Mouse (Mus musculus) intestine, embryonic 15.5 days (tissue): ENCODE data around the gene Plin3. TPM values are rescaled to one million over a fixed set of nuclear protein-coding genes. Genes with fewer than 3 reads are reported as not detected.

Experiments
- ATAC-seq: fragments of 200-750 bp; cut with Nextera tagmentation; 2 replicates; pipeline ENCODE4 v1.8.0; 2017; ENCODE audit warnings: moderate TSS enrichment, moderate library complexity
- H3K27ac ChIP-seq: fragments of 300-500 bp; sonication (generic); 2 replicates; pipeline ENCODE4 v1.5.1; 2015; ENCODE audit warnings: mild to moderate bottlenecking, inconsistent platforms
- H3K27me3 ChIP-seq: fragments of 300-500 bp; sonication (generic); replicated peaks from 2 replicates; pipeline ENCODE4 v1.6.1; 2015; ENCODE audit warnings: inconsistent platforms
- H3K36me3 ChIP-seq: fragments of 300-500 bp; sonication (generic); 2 replicates; pipeline ENCODE4 v1.6.1; 2015; ENCODE audit warnings: inconsistent platforms
- H3K4me1 ChIP-seq: fragments of 300-500 bp; sonication (generic); replicated peaks from 2 replicates; pipeline ENCODE4 v1.6.1; 2015; ENCODE audit warnings: inconsistent platforms
- H3K4me2 ChIP-seq: fragments of 300-500 bp; sonication (generic); replicated peaks from 2 replicates; pipeline ENCODE4 v1.6.1; 2015; ENCODE audit warnings: mild to moderate bottlenecking, inconsistent platforms
- H3K4me3 ChIP-seq: fragments of 300-500 bp; sonication (generic); replicated peaks from 2 replicates; pipeline ENCODE4 v1.5.1; 2015; ENCODE audit warnings: inconsistent platforms
- H3K9ac ChIP-seq: fragments of 300-500 bp; sonication (generic); 2 replicates; pipeline ENCODE4 v1.6.1; 2015; ENCODE audit warnings: inconsistent platforms
- H3K9me3 ChIP-seq: fragments of 300-500 bp; sonication (generic); 2 replicates; pipeline ENCODE4 v1.6.1; 2016; ENCODE audit warnings: inconsistent platforms
- WGBS: fragments of 180-500 bp; shearing (Covaris S2); methylation state at CpG from one replicate; pipeline ENCODE4 v1.1.7; 2015; 5-methylcytosine and 5-hydroxymethylcytosine counted together
- polyA plus RNA-seq: library from polyadenylated mRNA; unstranded; fragments of >200 nt; fragmentation: Nextera tagmentation; extraction: Ambion mirVana; gene quantifications from 2 replicates; pipeline ENCODE4 v1.2.1, GENCODE M21; 2015

The Plin3 gene
- polyA plus RNA-seq, 1 experiment from 2014 or later: 153 TPM

DNA sequence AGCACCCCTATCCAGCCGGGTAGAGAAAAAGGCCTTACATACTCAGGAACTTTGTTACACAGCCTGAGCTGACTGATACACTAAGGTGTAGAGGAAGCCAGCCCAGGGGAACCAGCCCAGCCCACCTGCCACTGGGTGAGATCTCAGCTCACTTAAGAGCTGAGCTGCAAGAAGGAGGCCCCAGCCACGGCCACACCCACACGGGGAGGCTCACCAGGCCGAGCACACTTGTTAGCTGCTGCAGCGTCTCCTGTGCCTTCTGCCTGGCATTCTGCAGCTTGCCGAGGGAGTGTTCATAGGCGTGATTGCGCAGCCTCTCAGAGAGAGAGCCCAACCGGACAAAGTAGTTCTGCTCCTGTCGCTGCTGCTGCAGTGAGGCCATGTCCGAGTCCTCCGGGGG lies 11.5 kb downstream of the Plin3 start:
- Histone ChIP-seq H3K9me3 (no peaks in the 10 kb centered on the region), H3K4me3 (no peak overlapping the region), H3K36me3 (peaks cover 44% of the 10 kb centered on the region), H3K9ac (no peak overlapping the region), H3K27me3 (no peaks in the 10 kb centered on the region), H3K4me1 (peaks cover 23% of the 10 kb centered on the region), H3K27ac (no peak overlapping the region; the same call in 1 of the 2 replicates), H3K4me2 (0 out of 2 replicates have a peak overlapping the region, but pooled peaks have one; percentile 1)
- WGBS: 77% methylated on average over 12 of the region's 12 CpGs
- no peak for ATAC-seq

DNA sequence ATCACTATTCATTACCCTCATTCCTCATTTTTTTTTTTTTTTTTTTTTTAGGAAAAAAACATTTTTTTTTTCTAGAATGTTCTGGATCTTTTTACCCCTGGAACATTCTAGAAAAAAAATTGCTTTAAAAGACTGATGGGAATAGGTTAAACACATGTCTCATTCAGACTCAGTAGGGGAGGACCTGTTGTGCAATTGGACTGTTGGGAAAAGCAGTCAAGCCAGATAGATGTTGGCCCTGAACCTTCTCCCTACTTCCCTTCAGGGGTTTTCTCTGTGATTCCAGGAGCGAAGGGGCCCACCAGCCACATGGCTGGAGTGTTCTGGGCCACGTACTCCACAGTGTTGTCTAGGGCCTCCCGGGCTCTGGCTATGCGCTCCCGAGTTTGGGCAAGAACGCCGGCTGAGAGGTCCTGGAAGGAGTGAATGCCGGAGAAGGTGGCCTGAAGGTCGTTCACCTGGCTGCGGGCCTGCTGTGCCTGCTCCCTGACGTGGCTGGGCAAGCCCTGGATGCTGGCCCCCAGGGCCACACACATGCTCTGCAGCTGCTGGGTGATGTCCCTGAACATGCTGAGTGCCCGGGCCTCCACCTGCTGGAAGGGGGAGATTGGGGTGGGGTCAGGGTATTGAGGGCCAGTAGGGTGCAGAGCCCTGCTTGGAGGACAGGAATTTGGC lies 13.1 kb downstream of the Plin3 start:
- Histone ChIP-seq H3K27ac (peak overlapping the region; percentile 61; the same call in 1 of the 2 replicates), H3K4me1 (peaks cover 23% of the 10 kb centered on the region), H3K36me3 (peaks cover 30% of the 10 kb centered on the region), H3K4me2 (no peak overlapping the region), H3K9ac (no peak overlapping the region), H3K4me3 (no peak overlapping the region), H3K27me3 (no peaks in the 10 kb centered on the region), H3K9me3 (no peaks in the 10 kb centered on the region)
- 84% methylated on average over 12 of the region's 12 CpGs for WGBS
- no peak for ATAC-seq

DNA sequence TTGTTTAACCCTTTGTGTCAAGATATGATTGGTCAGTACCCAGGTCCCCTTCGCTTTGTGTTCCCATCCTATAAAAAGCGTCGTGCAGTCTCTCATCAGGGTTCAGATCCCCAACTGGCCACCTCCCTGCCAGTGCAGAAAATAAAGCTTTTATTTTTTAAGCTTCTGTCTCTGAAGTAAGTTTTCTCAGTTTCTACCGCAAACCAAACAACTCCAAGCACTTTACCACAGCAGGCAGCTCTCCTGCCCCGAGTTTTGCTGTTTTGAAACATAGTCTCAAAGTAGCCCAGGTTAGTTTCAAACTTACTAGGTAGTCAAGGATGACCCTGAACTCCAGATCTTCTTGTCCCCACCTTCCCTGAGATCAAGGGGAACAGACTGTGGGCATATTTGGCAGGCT lies 14.3 kb downstream of the Plin3 start:
- peaks cover 22% of the 10 kb centered on the region for H3K36me3 ChIP-seq
- WGBS: 76% methylated on average over 5 of the region's 5 CpGs
- no peak overlapping the region for H3K4me3 ChIP-seq
- H3K9me3 ChIP-seq: no peaks in the 10 kb centered on the region
- no peak overlapping the region for H3K9ac ChIP-seq
- 0 out of 2 replicates have a peak overlapping the region, but pooled peaks have one; percentile 9 for H3K4me2 ChIP-seq
- H3K27me3 ChIP-seq: no peaks in the 10 kb centered on the region
- peaks cover 29% of the 10 kb centered on the region for H3K4me1 ChIP-seq
- ATAC-seq: no peak
- peak overlapping the region; percentile 95 for H3K27ac ChIP-seq

DNA sequence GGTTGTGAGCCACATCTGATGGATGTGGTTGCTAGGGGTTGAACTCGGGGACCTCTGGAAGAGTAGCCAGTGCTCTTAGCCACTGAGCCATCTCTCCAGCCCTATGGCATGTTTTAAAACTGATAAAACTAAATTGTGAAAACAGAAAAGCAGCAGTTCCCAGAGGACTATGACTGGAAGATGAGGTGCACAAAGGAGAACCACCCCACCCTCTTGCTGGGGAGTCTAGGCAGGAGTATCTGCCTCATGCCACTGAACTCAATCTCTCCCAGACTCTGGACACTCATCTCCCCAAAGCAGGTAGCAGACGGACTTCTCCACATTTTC lies 15.1 kb downstream of the Plin3 start:
- H3K4me2 ChIP-seq: peak overlapping the region; percentile 71
- peaks cover 15% of the 10 kb centered on the region for H3K36me3 ChIP-seq
- no peak for ATAC-seq
- peak overlapping the region; percentile 16; the same call in 1 of the 2 replicates for H3K4me3 ChIP-seq
- H3K9ac ChIP-seq: peak overlapping the region; percentile 11; the same call in 1 of the 2 replicates
- H3K27ac ChIP-seq: peak overlapping the region; percentile 95
- H3K27me3 ChIP-seq: no peaks in the 10 kb centered on the region
- no peaks in the 10 kb centered on the region for H3K9me3 ChIP-seq
- WGBS: 26% methylated on average over 2 of the region's 2 CpGs
- H3K4me1 ChIP-seq: peaks cover 32% of the 10 kb centered on the region

DNA sequence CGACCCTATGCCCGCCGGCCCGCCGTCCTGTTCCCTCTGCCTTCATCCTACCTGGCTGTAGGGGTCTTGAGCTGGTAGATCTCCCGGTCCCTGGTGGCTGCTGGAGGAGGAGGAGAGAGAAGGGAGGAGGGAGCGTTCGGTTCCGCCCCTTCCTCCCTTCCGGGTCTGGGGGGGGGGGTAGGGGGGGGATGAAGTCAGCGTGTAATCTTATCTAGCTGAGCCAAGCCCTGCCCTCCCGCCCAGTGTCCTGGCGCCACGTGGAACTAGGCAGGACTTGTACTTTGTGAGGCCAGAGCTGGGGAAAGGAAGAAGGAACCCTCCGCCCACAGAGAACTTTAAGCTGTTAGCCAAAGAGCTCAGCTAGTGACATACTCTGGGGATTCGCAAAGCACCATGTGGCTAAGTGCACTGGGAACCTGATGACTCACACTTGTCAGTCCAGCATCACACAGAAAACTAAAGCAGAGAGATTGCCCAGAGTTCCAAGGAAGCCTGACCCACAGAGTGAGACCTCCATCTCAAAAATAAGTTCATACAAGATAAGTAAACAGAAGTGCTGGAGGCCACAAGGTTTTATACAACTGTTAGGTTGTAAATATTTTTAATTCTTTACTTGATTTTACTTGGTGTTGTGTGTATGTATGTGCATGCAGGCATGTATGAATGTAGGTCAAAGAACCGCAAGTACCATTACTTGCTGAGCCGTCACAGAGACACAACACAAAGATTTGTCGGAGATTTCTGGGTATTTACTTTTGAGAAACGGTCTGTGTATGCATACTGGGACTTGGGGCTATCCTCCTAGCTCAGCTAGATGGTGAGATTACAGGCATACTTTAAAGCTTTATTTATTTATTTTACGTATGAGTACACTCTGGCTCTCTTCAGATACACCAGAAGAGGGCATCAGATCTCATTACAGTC lies 15.8 kb downstream of the Plin3 start, which contains the start of gene Ticam1:
Gene Ticam1 (minus strand): TSS at position 144 of the 924 bp plus-strand sequence.
- Histone ChIP-seq H3K9ac (peak within 1 kb of the TSS; percentile 78), H3K36me3 (peaks cover 16% of the 10 kb centered on the region), H3K4me1 (peaks cover 32% of the 10 kb centered on the region), H3K9me3 (no peaks in the 10 kb centered on the region), H3K4me2 (peak within 1 kb of the TSS; percentile 71), H3K4me3 (peak within 1 kb of the TSS; percentile 66), H3K27me3 (no peaks in the 10 kb centered on the region), H3K27ac (peak within 1 kb of the TSS; percentile 95)
- WGBS: 2% methylated on average over 21 of the region's 21 CpGs
- peak; percentile 92 for ATAC-seq

DNA sequence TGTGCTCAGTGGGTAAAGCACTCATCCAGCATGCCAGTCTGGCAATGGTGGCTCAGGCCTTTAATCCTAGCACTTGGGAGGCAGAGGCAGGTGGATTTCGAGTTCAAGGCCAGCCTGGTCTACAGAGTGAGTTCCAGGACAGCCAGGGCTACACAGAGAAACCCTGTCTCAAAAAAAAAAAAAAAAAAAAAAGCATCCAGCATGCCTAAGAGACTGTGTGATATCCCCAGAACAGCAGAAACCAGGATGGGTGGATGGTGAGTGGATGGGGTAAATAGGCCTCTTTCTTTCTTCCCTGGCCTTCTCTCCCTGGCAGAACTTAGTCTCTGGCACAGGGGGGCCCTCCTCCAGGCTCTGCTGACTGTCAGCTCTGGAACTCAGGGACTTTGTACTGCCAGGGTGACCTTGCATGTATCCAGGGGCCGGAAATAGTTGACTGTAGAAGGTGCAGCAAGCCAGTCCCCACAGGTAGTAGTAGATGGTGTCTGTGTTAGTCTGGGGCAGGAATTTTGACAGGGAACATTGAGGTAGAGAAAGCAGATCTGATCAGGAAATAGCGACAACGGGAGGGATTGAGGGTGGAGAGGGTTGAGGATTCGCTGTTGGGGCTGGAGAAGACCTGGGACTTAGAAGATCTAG lies 16.7 kb downstream of the Plin3 start:
- Histone ChIP-seq H3K9me3 (no peaks in the 10 kb centered on the region), H3K4me3 (peak overlapping the region; percentile 66), H3K36me3 (peaks cover 19% of the 10 kb centered on the region), H3K4me1 (peaks cover 28% of the 10 kb centered on the region), H3K27me3 (no peaks in the 10 kb centered on the region), H3K9ac (peak overlapping the region; percentile 78), H3K4me2 (peak overlapping the region; percentile 71), H3K27ac (peak overlapping the region; percentile 95)
- WGBS: 16% methylated on average over 5 of the region's 5 CpGs
- ATAC-seq: peak; percentile 60

DNA sequence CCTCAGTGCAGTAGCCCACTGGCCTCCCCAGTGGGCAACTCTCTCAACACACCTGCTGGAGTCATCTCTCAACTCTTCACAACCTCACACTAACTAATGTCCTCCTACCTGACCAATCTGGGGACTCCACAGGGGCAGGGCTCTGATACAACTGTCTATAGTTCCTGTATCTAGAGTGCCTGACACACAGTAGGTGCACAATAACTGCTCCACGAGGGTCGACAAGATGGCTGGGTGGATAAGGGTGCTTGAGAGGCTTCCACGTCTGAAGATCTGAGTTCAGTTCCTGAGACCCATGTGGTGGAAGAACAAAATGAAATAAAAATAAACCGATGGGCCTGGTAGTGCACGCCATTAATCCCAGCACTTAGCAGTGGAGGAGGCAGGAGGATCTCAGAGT lies 18.7 kb downstream of the Plin3 start:
- no peak for ATAC-seq
- no peak overlapping the region for H3K4me2 ChIP-seq
- H3K9me3 ChIP-seq: no peaks in the 10 kb centered on the region
- 0 out of 2 replicates have a peak overlapping the region, but pooled peaks have one; percentile 16 for H3K9ac ChIP-seq
- H3K4me1 ChIP-seq: peaks cover 26% of the 10 kb centered on the region
- no peak overlapping the region for H3K4me3 ChIP-seq
- H3K27ac ChIP-seq: no peak overlapping the region
- no peaks in the 10 kb centered on the region for H3K27me3 ChIP-seq
- WGBS: 89% methylated on average over 5 of the region's 5 CpGs
- H3K36me3 ChIP-seq: peaks cover 17% of the 10 kb centered on the region

DNA sequence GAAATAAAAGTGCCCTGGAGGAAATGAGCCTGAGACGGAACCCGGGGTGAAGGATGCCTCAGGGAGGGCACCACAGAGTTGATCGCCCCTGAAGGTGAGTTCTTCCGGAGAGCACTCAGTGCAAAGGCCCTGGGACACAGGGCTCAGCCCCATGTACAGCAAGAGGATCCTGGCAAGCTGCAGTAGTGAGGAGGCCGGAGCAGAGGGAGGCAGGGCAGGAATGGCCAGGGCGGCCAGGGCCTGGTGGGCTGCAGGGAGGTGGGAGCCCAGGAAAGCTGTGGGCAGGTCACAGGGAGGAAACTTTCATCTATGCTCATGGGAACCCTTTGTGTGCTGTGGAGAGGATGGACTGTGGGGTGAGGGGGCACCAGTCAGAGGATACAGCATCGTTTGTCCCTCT lies 19.2 kb downstream of the Plin3 start:
- WGBS: 86% methylated on average over 7 of the region's 7 CpGs
- Histone ChIP-seq H3K4me2 (peak overlapping the region; percentile 15; the same call in 1 of the 2 replicates), H3K27ac (no peak overlapping the region), H3K9ac (0 out of 2 replicates have a peak overlapping the region, but pooled peaks have one; percentile 1), H3K36me3 (peaks cover 17% of the 10 kb centered on the region), H3K4me3 (no peak overlapping the region), H3K4me1 (peaks cover 26% of the 10 kb centered on the region), H3K9me3 (no peaks in the 10 kb centered on the region), H3K27me3 (no peaks in the 10 kb centered on the region)
- ATAC-seq: no peak

DNA sequence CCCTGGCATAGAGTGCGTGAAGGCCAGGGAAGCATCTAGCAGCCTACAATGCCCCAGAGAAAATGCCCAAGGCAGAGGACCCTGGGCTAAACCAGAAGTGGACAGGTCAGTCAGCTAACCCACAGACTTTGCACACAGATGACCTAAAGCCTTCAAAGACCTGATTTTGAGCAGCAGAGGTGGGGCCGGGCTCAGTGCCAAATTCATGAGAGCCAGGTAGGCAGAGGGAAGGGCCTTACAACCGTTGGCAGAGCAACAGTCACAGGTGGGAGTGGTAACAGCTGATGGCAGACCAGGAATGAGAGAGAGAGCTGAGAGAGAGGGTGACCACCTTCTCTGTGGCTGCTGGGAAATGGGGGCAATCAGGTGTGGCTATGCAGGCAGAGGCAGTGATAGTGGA lies 20.0 kb downstream of the Plin3 start:
- Histone ChIP-seq H3K27me3 (no peaks in the 10 kb centered on the region), H3K4me3 (no peak overlapping the region), H3K4me1 (peaks cover 19% of the 10 kb centered on the region), H3K36me3 (peaks cover 17% of the 10 kb centered on the region), H3K4me2 (no peak overlapping the region), H3K27ac (no peak overlapping the region), H3K9me3 (no peaks in the 10 kb centered on the region), H3K9ac (no peak overlapping the region)
- ATAC-seq: no peak
- 72% methylated on average over 3 of the region's 3 CpGs for WGBS

DNA sequence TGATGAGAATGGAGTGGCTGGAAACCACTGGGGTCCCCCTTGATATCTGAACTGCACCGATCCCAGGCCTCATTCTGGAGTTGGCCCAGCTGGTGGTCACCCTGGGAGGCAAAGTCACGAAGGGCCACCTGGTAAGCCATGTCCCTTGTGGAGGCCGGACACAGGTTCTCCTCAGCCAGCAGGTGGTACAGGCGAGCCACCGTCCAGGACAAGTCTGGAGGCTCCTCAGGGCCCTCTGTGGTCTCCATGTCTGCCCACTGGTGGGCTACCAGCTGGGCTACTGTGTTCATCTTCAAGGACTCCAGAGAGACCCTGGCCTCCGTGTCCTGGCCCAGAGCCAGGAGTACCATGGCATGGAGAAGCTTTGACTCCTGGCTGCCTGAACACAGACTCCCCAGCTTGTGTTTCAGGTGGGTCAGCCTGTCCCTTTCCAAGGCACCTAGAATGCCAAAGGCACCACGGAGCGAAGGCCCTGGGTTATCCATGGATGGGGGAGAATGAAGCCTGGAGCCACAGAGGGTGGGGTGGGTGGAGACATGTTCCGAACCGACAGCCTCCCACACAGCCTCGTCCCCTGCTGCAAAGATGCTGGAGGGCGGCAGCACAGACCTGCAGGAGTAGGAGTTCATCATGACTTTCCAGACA lies 20.9 kb downstream of the Plin3 start:
- H3K27me3 ChIP-seq: no peaks in the 10 kb centered on the region
- no peaks in the 10 kb centered on the region for H3K9me3 ChIP-seq
- H3K27ac ChIP-seq: 0 out of 2 replicates have a peak overlapping the region, but pooled peaks have one; percentile 13
- H3K9ac ChIP-seq: no peak overlapping the region
- H3K4me2 ChIP-seq: no peak overlapping the region
- 82% methylated on average over 12 of the region's 12 CpGs for WGBS
- H3K4me3 ChIP-seq: no peak overlapping the region
- H3K4me1 ChIP-seq: peaks cover 13% of the 10 kb centered on the region
- peaks cover 17% of the 10 kb centered on the region for H3K36me3 ChIP-seq
- no peak for ATAC-seq

DNA sequence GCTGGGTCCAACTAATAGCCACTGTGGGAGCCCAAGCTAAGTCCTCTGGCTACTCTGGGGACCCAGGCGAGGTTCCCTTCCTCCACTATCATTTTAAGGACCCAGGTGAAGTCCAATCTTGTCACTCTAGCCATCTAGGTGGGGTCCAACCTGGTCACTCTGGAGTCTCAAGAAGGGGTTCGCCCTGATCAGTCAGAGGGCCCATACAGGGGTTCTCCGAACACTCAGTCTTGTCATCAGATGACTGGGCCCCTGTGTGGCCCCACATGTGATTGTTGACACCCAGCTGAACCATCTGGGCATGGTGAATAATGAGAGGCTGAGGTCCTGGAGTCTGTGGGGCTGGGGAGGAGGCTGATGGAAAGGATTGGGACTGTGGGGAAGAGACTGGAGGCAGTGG lies 22.9 kb downstream of the Plin3 start:
- Histone ChIP-seq H3K9ac (no peak overlapping the region), H3K9me3 (no peaks in the 10 kb centered on the region), H3K4me2 (peak overlapping the region; percentile 66), H3K36me3 (peaks cover 20% of the 10 kb centered on the region), H3K4me1 (peaks cover 13% of the 10 kb centered on the region), H3K4me3 (peak overlapping the region; percentile 38; the same call in 1 of the 2 replicates), H3K27me3 (no peaks in the 10 kb centered on the region), H3K27ac (no peak overlapping the region)
- peak; percentile 1; the same call in 1 of the 2 replicates for ATAC-seq
- WGBS: 66% methylated on average over 3 of the region's 3 CpGs
